Mouse (Mus musculus) kidney, adult 11 months (tissue): ENCODE results near the gene Guk1.
A peak's percentile ranks its signal among the peaks of the same experiment; 100 is the strongest.
"Not testable (repeated sequence)": the region's sequence is repeated elsewhere in the genome, so short reads cannot be mapped to it uniquely, and the experiment has no call there.

Source experiments
- DNase-seq: peaks from one replicate; pipeline ENCODE4 v3.0.0; 2022

Gene Guk1

GRCm38 (mm10) chr11:59192059-59192386 lies at the start of gene Guk1:
Gene Guk1, minus strand, starts transcription at chr11:59192212.
- no peak for DNase-seq

GRCm38 (mm10) chr11:59239796-59240195 lies 47.8 kb upstream of the Guk1 start:
- DNase-seq: no peak

DNA sequence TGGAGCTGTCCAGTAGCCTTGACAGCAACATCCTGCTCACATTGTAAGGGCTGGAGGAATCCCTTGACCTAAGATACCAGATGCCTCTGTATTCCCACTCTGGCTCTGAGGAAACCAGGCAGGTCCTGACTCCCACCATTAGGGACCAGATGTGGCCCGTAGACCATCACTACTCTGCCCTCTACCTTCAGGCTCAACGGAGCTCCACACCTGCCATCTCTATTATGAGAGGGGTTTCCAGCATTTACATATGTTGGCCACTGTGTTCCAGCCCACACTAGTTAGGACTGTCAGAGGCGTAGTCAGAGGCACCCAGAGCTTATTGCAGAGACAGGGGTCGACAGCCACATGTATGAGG lies 47.4 kb upstream of the Guk1 start:
- DNase-seq: no peak

DNA sequence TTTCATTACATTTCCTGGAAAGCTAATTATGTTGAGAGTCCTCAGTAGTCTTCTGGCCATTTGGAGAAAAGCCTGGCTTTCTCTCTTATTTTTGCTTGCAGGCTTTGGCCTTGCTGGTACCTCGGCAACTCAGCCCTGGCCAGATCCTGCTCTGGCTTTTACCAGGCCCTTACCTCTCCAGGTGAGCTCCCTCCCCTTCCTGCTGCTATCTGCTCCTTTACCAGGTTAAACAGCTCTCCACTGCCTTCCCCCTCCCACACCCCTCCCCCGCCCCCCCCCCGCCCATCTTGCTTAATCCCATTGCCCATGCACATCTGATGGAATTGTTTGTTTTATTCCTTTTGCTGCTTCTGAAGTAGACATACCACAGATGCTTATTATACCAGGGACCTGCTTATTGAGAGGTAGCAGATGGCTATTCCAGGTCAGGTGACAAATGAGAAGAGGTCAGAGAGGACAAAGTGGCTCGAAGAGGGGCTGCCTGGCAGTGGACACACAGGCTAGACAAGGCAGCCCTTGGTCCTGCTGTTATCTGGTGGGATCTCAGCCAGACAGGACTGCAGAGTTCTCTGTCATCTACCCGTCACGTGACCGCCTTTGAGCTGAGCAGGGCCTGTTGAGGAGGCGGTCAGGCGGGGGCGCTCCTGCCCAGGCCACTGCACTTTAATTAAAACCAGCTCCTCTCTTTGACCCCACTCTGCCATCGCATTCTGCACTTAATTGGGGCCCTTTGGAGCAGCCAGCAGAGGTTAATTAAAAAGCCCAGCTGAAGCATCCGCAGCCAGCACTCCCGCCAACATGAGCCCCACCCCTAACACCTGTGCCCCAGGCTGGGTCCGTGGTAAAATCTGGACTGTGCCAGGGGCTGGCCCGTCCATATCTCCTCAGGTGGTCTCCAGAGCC lies 46.8 kb upstream of the Guk1 start:
- DNase-seq: peak; percentile 68

DNA sequence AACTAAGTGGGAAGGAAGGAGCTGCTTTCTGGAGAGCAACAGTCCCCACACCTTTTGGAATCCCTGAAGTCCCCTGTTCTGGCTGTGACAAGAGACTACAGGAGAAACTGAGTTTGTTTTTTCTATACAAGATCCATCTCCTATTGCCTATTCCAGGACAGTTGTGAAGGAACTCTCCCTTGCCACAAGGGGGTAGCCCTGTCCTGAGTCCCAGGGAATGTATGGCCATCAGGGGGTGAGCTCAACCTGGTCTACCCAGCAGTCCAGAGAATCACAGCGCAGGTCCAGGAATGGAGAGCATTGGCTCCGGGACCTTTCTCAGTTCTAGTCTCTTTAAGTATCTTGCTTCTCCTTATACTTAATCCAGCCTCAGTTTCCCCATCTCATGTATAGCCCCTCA lies 40.8 kb upstream of the Guk1 start:
- no peak for DNase-seq

DNA sequence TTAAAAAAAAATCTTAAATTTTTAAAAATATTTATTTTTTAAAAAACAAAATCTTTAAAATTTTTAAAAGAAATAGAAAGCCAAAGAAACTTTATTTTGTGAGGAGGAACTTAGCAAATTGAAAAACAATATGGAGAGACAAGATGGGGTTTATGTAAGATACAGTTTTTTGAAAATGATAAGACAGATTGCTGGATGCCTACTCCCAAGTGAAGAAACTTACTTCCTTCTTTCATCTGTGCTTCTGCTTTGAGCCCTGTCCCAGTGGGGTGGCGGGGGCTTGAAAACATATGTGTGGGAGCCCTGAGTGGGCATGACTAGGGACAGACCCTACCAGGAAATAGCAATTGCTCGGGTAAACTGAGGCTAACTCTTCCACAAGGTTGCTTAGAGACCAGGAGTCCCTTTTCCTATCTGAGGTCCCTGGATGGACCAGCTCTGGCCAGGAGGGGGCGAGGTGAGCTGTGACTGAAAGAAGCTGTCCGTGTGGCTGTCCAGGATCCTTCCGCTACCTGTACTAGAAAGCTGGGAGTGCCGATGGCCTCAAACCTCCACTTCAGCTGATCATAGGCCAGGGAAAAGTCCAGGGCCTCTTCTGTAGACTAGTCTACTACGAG lies 38.2 kb upstream of the Guk1 start:
- peak; percentile 62 for DNase-seq

DNA sequence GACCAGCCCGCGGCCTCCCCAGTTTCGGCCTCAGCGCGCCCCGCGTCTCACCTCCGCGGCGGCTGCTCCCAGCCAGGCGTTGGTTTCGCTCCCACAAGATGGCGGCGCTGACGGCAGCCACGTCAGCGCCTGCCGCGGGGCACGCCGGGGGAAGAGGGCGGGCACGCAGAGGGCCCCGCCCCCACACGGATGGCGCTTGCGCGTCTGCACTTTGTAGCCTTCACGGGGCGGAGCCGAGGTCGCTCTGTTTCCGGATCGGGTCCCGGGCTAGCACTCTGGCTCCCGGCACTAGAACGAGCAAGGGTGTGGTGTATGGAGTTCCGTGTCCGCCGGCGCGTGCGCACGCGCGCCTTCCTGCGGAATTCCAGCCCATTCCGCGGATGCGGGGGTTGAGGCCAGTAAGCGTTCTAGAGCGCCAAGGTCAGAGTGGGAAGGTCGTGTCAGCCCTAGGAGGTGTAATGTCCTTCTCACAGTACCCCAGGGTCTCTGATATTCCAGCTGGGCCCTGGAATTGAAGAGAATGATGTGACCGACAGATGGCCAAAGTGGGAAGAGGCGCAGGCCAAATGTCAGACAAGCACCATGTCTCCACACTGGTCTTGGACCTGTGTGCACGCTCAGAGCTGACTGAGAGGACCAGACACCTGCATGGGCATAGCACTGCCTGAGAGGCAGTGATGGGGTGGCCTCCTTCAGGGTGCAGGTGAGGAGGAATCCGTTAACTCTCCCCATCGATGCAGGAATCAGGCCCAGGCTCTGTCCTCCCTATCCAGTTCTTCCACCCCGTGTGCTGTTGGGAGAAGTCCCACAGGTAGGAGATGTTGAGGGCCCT lies 36.3 kb upstream of the Guk1 start, which contains the start of gene Arf1:
Gene Arf1 (minus strand): TSS at position 149 of the 832 bp plus-strand sequence.
- peak; percentile 96 for DNase-seq

DNA sequence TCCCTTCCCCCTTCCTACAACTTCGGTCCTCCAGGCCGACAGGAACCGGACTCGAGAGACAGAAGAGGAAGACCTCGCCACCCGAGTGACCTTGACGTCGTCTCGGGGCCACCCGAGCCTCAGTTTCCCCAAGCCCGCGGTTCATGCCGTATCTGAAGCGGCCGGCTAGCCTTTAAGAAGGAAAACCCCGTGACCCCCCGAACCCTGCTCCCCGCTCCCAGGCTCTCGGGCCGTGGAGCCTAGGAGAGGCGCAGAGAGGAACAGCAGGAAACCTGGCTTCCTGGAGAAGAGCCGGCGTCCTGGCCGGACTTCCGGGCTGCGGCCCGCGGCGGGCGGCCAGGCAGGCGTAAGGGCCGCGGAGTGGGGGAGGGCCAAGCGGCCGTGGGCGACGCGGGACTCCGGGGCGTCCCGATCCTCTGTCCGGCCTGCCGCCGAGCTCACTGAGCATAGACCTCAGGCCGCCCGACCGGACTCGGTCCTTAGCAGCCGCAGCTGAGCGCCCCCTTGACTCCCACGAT lies 35.7 kb upstream of the Guk1 start:
- DNase-seq: no peak

DNA sequence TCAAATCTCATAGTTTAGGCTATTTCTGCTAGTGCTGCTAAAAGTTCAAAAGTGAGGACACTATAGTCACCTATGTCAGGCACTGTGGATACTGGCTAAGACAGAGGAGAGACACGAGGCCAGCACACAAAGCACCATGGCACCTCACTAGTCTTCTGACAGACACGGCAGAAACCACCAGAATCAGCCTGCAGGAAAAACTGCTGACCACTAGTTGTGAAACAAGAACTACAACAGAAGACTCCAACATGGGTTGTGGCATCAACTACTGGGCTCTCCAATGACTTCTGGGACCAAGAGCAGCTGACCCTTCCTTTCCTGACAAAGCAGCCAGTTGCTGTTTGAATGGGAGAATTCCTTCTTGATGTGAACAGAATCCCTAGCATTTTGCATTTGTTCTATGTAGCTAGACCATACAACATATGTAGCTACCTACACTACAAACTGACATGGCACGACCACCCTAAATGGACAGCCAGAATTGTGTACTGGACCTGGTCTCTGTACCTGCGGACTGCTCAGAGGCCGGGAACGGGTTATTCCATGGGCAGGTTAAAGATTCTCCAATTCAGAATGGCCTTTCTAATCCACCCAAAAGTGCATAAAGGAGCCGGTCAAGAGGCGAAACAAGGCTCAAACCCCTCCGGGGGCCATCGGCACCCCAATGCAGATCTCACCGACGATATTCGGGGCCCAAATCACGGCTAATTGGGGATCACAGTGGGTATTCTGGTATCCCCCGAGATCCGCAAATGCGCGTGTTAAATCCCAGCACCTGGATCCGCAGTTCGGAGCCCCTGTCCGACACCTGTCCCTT lies 35.0 kb upstream of the Guk1 start:
- peak; percentile 44 for DNase-seq

GRCm38 (mm10) chr11:59226251-59226650 lies 34.2 kb upstream of the Guk1 start:
- no peak for DNase-seq

- no peak for DNase-seq
Measured at GRCm38 (mm10) chr11:59225167-59225566, 33.2 kb upstream of the Guk1 start.

DNA sequence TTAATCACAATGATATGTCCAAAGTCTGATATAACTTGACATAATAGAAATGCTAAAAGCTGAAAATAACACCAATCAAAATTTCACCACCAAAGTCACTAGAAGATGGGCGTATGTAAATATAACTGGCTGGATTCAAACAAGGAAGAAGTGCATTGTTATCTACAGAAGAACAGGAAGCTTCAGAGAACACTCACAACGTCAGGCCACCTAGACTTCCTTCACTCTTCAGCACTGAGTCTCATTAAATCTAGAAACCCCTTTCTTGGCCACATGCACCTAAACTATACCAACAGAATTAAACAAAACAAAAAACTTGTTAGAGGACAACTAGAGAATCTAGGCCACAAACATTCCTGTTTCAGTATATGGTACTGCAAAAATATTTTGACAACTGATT lies 32.5 kb upstream of the Guk1 start:
- DNase-seq: no peak

GRCm38 (mm10) chr11:59224025-59224424 lies 32.0 kb upstream of the Guk1 start:
- DNase-seq: no peak

GRCm38 (mm10) chr11:59222306-59222705 lies 30.3 kb upstream of the Guk1 start:
- no peak for DNase-seq

DNA sequence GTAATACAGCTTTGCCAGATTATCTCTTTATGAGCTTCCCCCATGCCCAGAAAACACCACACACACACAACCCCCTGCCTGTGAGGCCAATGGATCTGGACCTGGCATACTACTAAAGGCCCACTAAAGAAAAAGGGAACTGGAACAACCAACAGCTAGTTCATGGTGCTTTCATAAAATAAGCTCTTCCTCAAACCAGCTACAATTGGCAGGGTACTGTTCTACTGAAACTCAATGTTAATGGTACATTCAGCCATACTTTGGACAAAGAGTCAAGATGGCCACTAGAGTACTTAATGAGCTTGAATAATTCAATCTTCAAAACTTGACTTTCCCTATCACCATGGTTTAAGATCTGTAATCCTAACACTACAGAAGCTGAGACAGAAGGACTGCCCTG lies 29.6 kb upstream of the Guk1 start:
- no peak for DNase-seq

DNA sequence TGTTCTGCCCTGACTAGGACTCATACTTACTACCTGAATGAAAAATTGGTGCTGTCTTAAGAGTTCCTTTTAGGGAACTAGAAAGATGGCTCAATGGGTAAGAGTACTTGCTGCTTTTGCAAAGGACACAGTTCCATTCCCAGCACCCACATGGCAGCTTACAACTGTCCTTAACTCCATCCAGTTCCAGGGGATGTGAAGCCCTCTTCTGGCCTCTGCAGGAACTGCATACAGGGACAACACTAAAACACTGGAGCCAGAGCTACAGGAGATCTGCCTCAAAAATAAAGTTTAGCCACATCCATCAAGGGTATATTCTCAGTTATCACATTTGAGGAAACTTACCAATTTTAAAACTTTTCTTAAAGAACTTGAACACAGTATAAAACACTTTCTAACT lies 27.1 kb upstream of the Guk1 start:
- no peak for DNase-seq

- peak; percentile 75 for DNase-seq
Measured at GRCm38 (mm10) chr11:59218389-59218998, 26.5 kb upstream of the Guk1 start.

- DNase-seq: no peak
Measured at GRCm38 (mm10) chr11:59216955-59217354, 24.9 kb upstream of the Guk1 start.

DNA sequence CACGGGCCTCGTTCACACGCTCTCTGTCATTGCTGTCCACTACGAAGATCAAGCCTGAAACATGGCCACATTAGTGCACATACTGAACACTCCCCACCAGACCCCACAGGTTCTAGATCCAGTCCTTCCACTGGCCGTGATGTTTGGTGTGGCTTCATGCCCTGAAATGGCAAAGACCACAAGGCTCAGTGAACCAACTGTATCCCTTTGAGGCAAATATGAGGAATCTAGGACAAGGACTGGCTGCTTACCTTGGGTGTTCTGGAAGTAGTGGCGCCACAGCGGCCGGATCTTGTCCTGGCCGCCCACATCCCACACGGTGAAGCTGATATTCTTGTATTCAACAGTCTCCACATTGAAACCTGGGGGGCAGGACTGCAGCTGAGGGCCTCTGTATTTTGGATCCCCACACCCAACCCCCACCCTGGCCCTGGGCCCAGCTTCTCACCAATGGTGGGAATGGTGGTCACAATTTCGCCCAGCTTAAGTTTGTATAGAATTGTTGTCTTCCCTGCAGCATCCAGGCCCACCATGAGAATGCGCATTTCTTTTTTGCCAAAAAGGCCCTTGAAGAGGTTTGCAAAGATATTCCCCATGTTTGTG lies 21.0 kb upstream of the Guk1 start:
- DNase-seq: no peak

DNA sequence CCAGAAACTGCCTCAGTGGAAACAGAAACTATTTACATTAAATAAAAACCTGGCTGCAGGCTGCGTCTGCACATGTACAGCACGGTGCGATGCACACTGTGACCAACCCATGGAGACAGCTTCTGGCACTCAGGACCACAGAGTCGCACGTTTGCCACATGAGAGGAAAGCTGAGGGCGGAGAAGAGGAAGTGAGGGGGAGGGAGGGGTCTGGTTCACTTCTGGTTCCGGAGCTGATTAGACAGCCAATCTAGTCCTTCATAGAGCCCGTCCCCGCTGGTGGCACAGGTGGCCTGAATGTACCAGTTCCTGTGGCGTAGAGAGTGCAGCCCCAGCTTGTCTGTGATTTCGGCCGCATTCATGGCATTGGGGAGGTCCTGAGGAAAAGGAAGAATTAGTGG lies 20.3 kb upstream of the Guk1 start:
- not testable (repeated sequence) for DNase-seq

- not testable (repeated sequence) for DNase-seq
Measured at GRCm38 (mm10) chr11:59211561-59211960, 19.5 kb upstream of the Guk1 start.

DNA sequence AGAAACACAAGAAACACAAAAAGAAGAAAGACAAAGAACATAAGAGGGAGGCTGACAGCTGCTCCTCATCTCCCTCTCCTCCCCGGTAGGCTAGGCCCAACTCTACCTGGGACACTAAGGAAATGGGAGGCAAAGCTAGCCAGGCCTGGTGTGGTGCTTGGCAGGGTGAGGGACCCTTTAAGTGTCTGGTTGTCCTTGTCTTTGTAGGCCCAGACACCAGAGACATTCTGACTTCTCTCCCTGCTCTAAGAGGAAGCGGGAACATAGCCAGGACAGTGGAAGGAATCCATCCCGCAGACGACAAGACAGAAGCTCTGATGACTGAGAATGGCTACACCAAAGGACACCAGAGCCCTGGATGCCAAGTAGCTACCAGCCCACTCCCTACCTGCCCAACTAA lies 18.0 kb upstream of the Guk1 start:
- no peak for DNase-seq
